Mouse (Mus musculus) lung, postnatal 0 days (tissue): ENCODE data around the gene Oas1c.

Experiments
- CTCF ChIP-seq: IDR thresholded peaks from 2 replicates; pipeline ENCODE4 v1.5.1; 2016; ENCODE audit warnings: antibody characterized with exemption, mild to moderate bottlenecking
- EP300 ChIP-seq: IDR thresholded peaks from 2 replicates; pipeline ENCODE4 v1.6.1; 2016; ENCODE audit warnings: antibody characterized with exemption, mild to moderate bottlenecking, control low read depth

DNA sequence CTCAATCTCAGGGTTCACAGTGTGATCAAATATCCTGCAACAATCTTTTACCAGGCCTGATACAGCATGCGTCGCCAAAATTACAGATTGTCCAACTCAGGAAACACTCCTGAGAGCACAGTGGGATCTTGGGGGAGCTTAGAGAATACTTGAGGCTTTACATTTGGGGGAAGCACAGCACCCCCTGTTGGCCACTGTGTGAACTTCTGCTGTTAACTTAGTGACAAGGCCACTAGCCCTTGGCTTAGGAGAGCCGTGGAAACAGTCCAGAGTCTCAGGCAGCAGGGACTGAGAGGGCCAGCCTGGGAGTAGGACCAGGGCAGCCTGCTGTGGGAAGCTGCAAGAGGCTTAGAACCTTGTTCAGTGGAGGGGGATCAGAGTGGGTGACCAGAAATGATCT, 3.6 kb upstream of the Oas1c start:
- TF ChIP-seq CTCF = peak; percentile 68
- no peak for TF ChIP-seq EP300
